Mouse (Mus musculus) mature B cell (primary cell): ENCODE results near the gene Casp2.

Experiments
- in situ Hi-C: fragments of 300-500 bp; cut with MboI; formaldehyde crosslinking; loops from 2 replicates; pipeline ENCODE4 v1.14.3; 2019

Casp2 gene

GRCm38 (mm10) chr6:42276151-42276550 is 11.4 kb downstream of the Casp2 start:
- in situ Hi-C loops = no loop called here

DNA sequence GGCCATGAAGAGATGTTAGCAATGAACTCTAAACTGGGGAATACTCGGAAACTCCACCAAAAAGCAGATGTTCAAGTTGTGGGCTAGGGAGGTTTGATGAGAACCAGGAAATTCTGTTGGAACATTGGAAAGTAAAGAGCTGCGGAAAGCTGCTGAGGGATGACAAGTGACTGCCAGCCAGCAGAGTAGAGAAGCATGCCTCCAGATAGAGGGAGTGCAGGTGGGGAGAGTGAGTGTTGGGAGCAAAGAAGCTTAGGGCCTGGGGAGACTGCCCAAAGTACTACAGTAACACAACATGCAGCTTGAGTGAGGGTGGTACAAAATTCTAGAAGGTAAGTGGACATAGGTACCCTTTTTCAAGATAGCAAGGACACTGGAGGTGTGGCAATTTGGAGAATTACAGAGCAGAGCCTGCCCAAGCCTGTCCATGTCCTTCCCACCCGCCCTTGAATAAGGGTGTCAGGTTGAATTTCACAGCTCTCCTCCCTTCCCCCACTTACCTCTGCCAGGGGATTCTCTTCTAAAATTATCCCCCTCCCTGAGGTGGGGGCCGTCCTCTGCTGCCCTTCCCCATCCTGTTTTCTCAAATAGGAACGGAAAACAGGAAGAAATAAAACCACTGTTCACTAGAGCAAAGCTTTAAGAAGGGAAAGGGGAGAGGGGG is 18.2 kb downstream of the Casp2 start:
- in situ Hi-C loops = no loop called here

DNA sequence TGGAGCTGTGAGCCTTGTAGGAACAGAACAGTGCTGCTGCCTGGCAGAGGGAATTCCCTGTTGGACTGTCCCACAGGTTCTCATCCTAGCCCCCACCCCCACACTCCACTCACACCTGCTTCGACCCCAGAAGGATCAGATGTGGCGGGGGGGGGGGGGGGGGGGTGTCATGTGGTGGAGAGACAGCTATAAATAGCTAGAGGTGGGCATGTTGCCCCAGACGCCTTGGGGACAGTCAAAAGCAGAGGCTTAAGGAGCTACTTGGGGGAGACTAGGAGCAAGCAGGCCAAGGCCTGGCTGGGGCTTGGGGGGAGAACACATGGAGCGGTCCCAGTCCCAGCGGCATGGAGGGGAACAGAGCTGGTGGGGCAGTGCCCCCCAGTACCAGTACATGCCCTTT is 21.7 kb downstream of the Casp2 start, which contains the start of gene Clcn1:
TSS of gene Clcn1 (plus strand) at position 238 of the 400 bp plus-strand sequence.
- in situ Hi-C loops = no loop called here

DNA sequence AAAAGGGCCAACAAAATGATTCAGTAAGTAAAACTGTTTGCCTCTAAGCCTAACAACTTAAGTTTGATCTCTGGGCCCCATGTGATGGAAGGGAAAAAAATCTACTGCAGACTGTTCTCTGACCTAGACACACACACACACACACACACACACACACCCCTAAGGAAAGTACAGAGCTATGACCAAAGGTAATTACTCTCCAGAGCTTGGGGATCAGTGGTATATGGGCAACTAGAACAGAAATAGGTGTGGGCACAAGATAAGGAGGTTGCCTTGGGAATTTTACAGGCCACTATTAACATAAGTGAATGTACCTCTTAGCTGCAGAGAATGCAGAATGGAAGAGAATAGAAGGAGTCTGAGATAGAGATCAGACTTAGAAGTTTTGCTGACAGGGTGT is 22.8 kb downstream of the Casp2 start:
- in situ Hi-C loops = no loop called here

DNA sequence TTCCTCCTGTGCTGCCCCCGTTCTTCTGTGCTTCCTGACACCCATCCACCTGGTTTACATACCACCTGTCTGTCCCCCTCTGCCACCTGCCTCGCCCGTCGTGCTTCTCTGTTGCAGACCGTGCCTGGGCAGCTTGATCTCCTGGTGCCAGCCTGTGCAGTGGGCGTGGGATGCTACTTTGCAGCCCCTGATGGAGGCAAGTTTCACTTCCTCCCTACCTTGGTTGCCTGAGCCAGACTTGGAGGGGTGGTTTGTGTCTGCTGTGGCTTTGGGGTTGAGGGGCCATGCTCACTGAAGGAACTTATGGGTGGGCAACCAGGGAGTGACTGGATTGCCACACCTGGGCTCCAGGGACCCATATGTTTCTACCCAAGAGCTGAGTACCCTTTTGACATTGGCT is 28.5 kb downstream of the Casp2 start:
- in situ Hi-C loops = no loop called here

- in situ Hi-C loops = no loop called here
Measured at GRCm38 (mm10) chr6:42295549-42296094, 30.8 kb downstream of the Casp2 start.

GRCm38 (mm10) chr6:42299362-42299761 is 34.6 kb downstream of the Casp2 start:
- in situ Hi-C loops = no loop called here

GRCm38 (mm10) chr6:42309816-42310378 is 45.1 kb downstream of the Casp2 start:
- in situ Hi-C loops = no loop called here

DNA sequence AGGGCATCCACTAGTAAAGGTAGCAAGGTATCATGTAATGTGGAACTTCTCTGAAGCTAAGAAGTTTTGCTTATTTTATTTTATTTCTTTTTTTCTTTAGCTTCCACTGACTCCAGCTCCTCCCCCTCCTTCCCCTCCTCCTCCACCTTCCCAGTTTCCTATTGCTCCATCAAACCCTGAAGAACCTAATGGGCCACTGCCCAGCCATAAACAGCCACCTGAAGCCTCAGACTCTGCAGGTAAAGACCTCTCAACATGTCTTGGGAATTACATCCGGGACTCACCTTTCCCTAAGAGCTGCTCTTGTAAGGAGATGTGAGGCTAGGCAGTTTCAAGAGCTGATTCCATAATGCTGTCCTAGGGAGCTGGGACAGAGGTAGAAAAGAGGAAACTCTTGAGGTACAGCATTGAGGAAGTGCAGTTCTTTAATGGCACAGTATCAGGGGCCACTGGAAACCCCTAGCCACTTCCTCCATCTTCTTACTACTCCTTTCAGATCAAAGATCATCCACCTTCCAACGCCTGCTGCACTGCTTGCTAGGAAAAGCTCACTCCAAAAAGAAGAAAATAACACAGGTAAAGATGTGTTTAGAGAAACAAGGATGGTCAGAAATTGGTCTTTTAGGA is 45.8 kb downstream of the Casp2 start:
- in situ Hi-C loops = no loop called here

- in situ Hi-C loops = no loop called here
Measured at GRCm38 (mm10) chr6:42318293-42318692, 53.5 kb downstream of the Casp2 start.

- in situ Hi-C loops = no loop called here
Measured at GRCm38 (mm10) chr6:42323371-42324066, 58.7 kb downstream of the Casp2 start.

DNA sequence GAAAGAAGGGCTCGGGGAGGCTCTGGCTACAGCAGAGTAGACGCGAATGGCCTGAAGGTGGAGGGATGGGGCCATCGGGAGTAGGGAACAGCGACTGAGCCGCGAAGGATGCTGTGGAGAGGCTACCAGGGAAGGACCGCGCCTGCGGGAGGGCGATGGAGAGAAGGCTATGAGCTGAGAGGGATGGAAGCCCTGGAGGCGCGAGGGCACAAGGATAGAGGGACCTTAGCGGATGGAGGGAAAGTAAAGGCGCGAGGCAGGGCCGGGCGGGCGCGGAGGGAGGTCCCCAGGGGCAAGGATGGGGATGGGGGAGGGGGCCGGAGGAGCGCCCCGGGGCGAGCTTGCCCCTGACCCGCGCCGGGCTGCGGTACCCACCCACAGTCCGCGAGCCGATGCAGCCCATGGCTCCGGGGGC is 59.3 kb downstream of the Casp2 start:
- in situ Hi-C loops = no loop called here

DNA sequence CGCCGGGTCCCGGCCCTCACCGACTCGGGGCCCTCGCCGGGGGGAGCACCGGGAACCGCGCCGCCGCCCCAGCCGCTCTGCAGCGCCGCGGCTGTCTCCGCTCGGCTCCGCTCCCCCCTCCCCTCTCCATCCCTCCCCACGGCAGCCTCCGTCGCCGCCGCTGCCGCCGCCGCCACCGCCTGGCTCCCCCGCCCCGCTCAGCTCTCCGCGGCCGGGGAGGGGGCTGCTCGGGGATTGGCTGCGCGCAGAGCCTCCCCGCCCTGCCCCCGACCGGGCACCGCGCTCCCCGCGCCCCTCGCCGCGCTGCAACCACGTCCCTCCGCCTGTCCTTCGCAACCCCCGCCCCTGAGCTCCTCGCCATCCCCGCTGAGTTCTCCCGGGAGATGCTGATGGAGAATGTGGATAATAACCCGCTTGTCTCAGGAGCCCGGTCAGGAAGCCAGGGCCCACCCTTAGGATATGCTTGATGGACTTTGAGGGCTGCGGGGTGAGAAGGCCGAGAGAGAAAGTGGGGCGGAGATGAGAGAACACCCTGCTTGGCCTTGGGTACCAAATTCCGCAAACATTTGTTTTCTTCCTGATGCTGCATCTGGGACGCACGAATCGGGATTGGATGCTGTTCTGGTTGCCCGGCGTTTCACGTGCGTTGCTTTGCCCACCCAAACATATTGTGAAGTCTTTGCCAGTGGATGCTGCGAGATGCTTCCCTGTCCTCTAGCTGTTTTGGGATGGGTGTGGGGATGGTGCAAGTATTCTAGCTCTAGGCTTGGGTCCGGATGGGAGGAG is 59.9 kb downstream of the Casp2 start, which contains the start of gene Fam131b:
TSS of gene Fam131b (minus strand) at position 162 of the 786 bp plus-strand sequence.
- in situ Hi-C loops = no loop called here

- in situ Hi-C loops = no loop called here
Measured at GRCm38 (mm10) chr6:42325268-42325609, 60.5 kb downstream of the Casp2 start.

- in situ Hi-C loops = no loop called here
Measured at GRCm38 (mm10) chr6:42326509-42326908, 61.7 kb downstream of the Casp2 start.

GRCm38 (mm10) chr6:42328757-42329156 is 64.0 kb downstream of the Casp2 start:
- in situ Hi-C loops = no loop called here

DNA sequence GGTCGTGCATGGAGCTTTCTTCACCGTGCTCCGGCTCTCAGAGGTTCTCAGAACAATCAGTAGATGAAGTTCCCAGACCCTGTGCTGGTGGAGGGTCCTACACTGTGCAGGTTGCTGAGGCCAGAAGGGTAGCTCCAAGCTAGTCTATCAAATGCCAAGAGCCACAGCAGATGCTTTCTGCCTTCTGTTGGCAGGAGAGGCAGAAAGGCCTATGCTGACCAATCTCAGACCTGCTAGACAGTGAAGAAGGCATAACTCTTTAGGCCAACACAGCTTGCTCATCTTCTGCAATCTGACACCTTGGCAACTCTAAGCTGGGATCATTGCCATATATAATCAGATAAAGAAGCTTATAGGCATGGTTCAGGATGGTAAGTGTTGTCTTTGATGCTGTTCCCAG is 65.4 kb downstream of the Casp2 start:
- in situ Hi-C loops = no loop called here

GRCm38 (mm10) chr6:42330946-42331345 is 66.2 kb downstream of the Casp2 start:
- in situ Hi-C loops = no loop called here
